Mouse (Mus musculus) thymus, postnatal 10 days (tissue): ENCODE data around the gene 9930021J03Rik.

Source experiments
- DNase-seq, 2 experiments: peaks; one replicate each; pipeline ENCODE4 v3.0.0; 2021; ENCODE audit warnings: low spot score in 2 of 2

Gene 9930021J03Rik

GRCm38 (mm10) chr19:29805101-29805916, 480 bp downstream of the 9930021J03Rik start:
- peak; percentile 50 for DNase-seq

DNA sequence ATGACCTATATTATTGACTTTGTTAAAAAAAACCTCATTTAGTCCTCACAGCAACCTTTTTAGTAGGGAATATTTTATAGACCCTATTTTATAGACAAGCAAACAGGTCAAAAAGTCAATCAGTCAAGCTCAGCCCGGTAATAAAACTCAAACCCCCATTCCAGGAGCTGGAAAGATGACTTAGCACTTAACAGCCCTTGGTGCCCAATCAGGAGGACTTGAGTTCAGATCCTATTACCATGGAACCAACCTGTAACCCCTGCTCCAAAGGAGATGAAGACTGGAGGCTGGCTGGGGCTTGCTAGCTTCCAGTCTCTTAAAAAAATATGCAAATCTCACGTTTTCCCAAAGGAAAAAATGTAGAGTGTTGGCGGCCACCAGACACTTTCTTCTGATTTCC, 1.8 kb downstream of the 9930021J03Rik start:
- DNase-seq: no peak

GRCm38 (mm10) chr19:29797371-29797770, 8.4 kb downstream of the 9930021J03Rik start:
- DNase-seq: no peak

DNA sequence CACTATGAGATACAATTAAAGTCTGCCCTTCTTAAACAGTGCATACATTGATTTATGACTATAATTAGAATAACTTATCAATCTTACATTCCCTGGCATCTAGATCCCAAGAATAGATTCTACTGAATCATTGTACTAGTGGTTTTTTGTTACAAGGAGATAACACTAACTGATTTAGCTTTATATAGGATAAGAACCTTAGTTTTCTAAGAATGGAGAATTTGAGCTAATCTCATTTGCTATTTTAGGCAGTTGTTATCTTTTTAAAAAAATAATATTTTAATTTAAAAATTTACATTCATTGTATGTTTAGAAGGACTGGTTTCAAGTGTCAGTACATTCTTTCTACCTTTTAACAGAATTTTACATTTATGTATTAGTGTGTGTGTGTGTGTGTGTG, 17.8 kb downstream of the 9930021J03Rik start:
- DNase-seq: no peak

DNA sequence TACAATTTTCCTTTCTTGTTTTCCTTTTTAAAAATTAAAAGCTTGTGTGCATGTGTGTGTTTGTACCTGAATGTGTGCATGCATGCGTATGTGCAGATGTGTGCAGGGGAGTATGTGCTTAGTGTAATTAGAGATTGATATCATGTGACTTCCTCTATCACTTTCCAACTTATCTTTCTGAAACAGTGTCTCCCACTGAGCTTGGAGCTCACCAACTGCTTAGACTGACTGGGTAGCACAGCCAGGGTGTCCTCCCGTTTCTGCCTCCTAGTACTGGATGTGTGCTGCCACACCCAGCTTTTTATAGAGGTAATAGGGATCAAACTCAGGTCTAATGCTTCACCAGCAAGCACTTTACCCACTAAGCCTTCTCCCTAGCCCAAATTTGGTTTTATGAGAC, 22.9 kb downstream of the 9930021J03Rik start:
- no peak for DNase-seq

GRCm38 (mm10) chr19:29753939-29754338, 51.9 kb downstream of the 9930021J03Rik start:
- DNase-seq: no peak

DNA sequence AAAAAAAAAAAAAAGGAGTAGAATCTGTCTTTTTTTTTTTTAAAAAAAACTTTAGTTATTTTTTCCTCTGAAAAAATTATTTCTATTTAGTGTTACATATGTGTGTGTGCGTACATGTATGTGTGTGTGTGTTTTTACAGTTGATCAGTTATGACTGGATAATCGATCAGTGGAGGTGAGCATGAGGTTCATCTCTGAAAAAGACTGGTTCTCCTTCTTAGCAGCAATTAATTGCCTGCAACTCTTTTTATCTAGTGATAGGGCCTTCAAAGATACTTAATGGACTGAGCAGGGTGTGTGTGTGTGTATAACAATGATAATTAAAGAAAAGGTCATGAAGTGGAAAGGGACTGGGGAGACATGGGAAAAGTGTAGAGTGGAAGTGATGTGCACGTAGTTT, 54.8 kb downstream of the 9930021J03Rik start:
- DNase-seq: no peak

DNA sequence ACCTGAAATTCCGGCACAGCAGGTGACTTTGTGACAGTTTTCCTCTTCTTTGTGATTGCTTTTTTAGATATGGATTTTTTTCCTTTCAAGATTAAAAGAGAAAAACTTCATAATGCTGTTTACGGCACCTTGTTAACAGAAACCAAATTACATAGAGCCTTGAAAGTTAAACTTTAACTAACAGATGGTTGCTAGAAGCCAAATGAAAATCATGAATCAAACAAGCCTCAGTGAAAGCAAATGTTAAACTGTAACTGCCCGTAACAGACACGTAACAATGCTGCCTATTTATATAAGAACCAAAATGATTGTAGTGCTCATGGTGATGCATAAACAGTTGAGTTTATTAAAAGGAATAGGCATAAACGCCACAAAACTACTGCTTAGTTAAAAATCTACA, 62.3 kb downstream of the 9930021J03Rik start:
- no peak for DNase-seq

DNA sequence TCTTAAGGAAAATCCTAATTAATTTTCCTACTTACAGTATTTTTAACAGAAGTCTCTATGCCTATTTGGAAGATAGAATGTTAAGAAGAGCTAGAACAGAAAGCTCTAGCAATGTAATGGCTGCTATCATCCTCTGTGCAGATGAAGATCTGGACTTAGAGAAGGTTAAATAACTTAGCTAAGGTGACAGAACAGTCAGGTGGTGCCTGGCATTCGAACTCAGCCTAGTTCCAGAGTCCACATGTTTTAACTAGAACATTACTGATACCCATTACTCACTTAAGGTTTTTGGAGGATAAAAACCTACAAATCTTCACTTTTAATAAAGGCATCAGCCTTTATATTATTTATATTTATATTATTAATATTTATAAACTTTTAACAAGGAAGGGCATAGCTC, 65.1 kb downstream of the 9930021J03Rik start:
- DNase-seq: no peak

GRCm38 (mm10) chr19:29739608-29740007, 66.2 kb downstream of the 9930021J03Rik start:
- no peak for DNase-seq

GRCm38 (mm10) chr19:29735421-29735820, 70.4 kb downstream of the 9930021J03Rik start:
- no peak for DNase-seq

DNA sequence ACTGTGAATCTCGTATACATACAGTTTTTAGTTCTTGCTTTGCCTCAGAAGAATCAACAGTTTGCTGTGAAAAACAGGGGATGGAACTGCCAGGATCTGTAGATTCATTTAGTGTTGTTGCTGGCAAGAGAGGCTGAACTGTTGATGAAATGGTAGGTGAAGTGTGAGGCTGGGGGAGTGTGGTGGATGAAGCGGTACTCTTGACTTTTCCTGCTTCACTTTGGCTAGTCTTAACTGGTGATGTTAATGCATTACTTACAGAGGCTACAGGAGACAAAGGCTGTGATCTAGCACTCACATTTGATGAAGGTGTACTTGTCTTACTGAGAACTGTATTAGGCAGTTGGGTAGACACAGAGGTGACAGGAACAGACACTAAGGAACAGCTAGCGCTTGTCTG, 87.3 kb downstream of the 9930021J03Rik start:
- no peak for DNase-seq

GRCm38 (mm10) chr19:29717854-29718253, 87.9 kb downstream of the 9930021J03Rik start:
- DNase-seq: no peak

DNA sequence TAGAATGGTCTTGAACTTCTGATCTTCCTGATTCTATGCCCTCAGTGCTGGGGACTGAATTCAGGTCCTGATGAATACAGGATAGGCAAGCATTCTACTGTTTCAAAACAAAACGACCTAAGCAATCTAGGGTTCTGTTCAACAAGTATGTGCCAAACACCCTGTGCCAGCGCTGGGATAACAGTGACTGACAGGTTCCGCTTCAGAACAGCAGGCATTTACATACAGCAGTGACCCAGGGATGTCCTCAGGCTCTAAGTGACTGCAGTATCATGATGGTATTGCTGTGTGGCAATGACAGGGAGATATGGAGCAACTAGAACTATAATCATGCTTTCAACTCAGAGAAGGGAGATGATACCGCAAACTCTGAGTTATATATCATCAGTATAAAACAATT, 92.3 kb downstream of the 9930021J03Rik start:
- DNase-seq: no peak

DNA sequence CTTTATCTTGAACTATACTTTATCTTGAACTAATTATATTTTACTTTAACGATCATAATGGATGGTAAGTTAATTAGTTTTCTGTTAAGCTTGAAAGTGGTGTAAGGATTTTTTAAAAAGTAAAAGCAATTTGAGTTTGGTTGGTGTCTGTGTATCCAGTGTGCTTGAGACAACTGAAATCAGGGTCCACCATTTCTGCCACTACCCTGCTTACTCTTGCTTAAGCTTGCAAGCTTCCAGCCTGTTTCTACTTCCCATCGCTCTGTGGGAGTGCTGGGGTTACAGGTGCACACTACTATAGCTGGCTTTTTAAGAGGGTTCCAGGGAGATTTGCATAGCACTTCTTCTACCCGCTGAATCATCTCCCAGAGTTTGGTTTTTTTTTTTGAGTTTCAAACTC, 96.3 kb downstream of the 9930021J03Rik start:
- DNase-seq: no peak

- DNase-seq: no peak
Measured at GRCm38 (mm10) chr19:29708461-29708860, 97.3 kb downstream of the 9930021J03Rik start.

DNA sequence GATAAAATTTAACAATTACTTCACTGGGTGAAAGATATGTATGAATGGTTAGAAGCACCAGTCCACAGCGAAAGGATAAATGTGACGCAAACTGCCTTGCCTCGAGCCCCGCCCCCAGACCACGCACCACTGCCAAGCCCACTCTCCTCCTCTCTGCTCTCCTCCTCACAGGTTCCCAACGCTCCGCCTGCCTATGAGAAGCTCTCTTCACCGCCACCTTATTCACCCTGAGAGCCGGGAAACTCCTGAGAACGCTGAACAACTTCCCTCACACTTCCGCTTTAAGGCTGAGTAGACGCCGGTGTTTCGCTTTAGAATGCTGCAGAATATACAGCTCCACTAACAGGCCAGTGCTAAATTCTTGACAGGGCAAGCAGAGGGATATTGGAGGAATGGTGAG, 97.8 kb downstream of the 9930021J03Rik start:
- peak in 1 of 2 experiments; percentile 15 for DNase-seq

DNA sequence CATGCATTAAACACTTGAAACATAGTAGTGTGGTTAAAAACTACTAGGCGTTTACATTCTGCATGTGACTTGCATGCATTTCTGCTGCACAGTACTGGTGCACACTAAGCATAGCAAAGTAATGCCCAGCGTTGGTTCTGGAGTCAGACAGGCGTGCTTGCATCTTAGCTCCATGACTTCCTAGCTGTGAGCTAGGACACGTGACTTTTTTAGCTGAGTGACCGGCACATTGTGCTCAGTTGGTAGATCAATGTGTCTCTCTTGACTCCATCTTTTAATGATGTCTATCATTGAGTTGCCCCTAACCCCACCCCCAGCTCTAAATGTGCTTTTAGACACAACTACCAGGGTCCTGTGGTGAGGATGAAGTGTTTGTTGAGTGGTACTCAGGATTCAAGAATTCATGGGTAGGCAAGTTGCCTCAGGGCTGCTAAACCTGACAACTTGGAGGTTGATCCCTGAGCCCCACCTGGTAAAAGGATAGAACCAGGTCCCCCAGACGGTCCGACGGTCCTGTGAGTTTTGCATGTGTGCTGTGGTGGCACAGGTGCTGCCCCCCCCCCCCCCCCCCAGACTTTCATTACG, 98.4 kb downstream of the 9930021J03Rik start:
- no peak for DNase-seq

GRCm38 (mm10) chr19:29704436-29704835, 101.4 kb downstream of the 9930021J03Rik start:
- no peak for DNase-seq

- no peak for DNase-seq
Measured at GRCm38 (mm10) chr19:29701707-29702106, 104.1 kb downstream of the 9930021J03Rik start.

DNA sequence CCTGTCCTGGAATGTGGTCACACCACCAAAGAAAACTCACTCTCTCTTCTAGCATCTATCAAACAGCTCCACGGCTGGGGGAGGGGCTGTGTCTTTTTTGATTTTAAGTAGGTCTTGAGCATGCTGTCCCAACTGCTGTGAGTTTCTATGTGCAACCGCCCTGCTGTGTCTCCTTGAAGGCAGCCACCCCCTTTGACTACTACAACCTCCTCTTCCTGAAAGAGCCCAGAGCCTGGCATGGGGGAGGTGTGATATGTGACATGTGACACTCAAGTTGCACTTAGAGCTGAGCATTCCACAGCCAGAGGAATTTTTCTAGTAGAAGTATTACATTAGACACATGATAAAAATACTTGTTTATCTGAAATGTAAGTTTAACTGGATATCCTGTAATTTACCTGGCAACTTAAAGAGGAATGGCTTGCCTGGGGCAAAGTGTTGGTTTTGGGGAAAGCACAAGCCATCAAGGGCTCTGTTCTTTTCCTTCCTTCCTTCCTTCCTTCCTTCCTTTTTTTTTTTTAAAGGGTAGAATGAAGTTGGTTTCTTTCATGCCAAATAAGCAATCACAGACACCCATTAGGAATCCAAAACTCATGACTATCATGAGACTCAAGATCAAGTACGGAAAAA, 108.4 kb downstream of the 9930021J03Rik start, which contains the start of gene Mlana:
TSS of gene Mlana (plus strand) at position 580 of the 630 bp plus-strand sequence.
- no peak for DNase-seq

DNA sequence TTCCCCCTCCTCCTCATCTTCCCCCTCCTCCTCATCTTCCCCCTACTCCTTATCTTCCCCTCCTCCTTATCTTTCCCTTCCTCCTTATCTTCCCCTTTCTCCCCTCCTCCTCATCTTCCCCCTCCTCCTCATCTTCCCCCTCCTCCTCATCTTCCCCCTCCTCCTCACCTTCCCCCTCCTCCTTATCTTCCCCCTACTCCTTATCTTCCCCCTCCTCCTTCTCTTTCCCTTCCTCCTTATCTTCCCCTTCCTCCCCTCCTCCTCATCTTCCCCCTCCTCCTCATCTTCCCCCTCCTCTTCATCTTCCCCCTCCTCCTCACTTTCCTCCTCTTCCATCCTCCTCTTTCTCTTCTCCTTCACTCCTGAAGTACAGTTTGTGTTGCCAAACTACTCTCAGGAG, 108.9 kb downstream of the 9930021J03Rik start:
- DNase-seq: no peak

GRCm38 (mm10) chr19:29696309-29696708, 109.5 kb downstream of the 9930021J03Rik start:
- DNase-seq: no peak
